Mouse (Mus musculus): ENCODE data around the gene Treh.

GRCm38 (mm10) chr9:44715109-44715508, 42.1 kb downstream of the Treh start:
- TF ChIP-seq POLR2A (IDR thresholded peaks at IDR 0.05; ENCODE audit: borderline replicate concordance, control insufficient read depth, low read depth, low read length) (no peak), CTCF (IDR thresholded peaks at IDR 0.05; ENCODE audit: control insufficient read depth, insufficient read depth, low read length) (no peak)
